Mouse (Mus musculus): ENCODE measurements around the gene Sectm1b. TPM values are rescaled to one million over a fixed set of nuclear protein-coding genes. Genes with fewer than 3 reads are reported as not detected.
"Not testable (repeated sequence)": the region's sequence is repeated elsewhere in the genome, so short reads cannot be mapped to it uniquely, and the experiment has no call there.

The Sectm1b gene
- polyA plus RNA-seq, 1 experiment from 2014 or later: not detected

DNA sequence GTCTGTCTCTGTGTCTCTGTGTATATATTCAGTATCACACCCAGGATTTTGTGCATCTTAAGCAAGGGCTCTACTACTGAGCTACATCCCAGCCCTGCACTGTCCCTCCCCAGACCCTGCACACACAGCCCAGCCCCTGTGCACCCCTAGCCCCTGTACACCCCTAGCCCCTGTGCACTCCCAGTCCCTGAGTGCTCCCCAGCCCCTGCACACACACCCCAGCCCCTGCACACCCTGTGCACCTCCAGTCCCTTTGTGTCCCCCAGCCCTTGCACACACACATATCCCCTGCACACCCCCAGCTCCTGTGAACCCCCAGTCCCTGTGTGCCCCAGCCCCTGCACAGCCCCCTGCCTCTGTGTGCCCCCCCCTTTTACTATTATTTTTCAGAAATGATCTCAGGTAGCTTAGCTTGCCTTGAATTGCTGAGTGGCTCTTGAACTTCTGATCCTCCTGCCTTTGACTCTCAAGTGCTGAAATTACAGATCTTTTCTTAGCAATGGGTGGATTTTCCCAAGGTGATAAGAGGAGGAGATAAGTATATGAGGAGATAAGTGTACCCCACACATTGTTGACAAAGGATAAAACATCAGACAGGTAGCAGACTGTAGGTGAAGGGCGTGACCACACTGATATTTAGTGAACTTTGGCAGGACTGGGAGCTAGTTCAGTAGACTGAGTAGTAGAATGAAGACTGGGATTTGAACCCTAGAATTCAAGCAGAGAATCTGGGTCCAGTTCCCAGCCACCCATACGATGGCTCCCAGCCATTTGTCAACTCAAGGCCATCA is 26.6 kb upstream of the Sectm1b start:
- H3K36me3 ChIP-seq: no peaks in the 10 kb centered on the region
- H3K4me1 ChIP-seq: peaks cover 17% of the 10 kb centered on the region; the same call in 1 of the 2 replicates
- H3K9me3 ChIP-seq: no peaks in the 10 kb centered on the region
- H3K27ac ChIP-seq: no peak overlapping the region
- 0 out of 2 replicates have a peak, but pooled peaks cover 6% of the 10 kb centered on the region for H3K27me3 ChIP-seq (ENCODE audit: insufficient read depth, poor library complexity, severe bottlenecking)
- no peak for DNase-seq (ENCODE audit: low spot score)
- 83% methylated on average over 2 of the region's 2 CpGs for WGBS
- no peak overlapping the region for H3K4me3 ChIP-seq

DNA sequence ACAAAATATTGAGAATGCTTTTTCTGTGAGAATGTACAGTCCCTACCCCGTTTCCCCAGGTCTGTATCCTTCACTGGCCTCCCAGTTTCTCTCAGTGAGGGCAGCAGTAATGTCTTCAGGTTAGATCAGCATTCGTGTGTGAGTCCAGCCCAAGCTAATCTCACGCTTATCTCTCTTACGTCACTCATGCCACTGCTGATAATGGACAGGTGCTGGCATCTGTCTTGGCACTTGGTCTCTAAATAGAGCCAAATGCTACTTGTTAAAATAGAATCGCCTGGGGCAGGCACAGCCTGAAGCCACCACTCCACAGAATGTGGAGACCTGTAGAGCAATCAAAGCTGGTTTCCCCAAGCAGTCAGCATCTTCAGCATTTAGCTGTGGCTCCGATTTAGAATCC is 25.6 kb upstream of the Sectm1b start:
- H3K27me3 ChIP-seq (ENCODE audit: insufficient read depth, poor library complexity, severe bottlenecking): 0 out of 2 replicates have a peak, but pooled peaks cover 6% of the 10 kb centered on the region
- 40% methylated on average over 6 of the region's 6 CpGs for WGBS

DNA sequence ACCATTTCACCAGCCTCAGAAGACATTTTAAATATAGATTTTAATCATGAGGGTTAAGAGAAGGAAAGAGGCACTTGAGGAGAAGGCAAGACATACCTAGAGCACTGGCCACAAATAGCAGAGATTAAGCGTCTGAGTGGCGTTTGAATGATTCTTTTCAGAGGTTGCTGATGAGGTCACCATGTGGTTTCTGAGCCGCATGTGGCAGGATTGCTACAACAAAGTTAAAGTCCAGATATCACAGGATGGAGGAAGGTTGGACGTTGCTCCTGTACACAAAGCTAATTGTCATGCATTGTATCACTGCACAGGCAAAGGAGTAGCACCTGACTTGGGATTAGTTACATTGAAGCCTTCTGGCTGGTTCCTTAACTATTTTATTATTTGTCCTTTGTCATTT is 22.9 kb upstream of the Sectm1b start:
- Histone ChIP-seq H3K4me3 (no peak overlapping the region), H3K9me3 (no peaks in the 10 kb centered on the region), H3K27me3 (ENCODE audit: insufficient read depth, poor library complexity, severe bottlenecking) (peaks cover 5% of the 10 kb centered on the region), H3K36me3 (no peaks in the 10 kb centered on the region), H3K4me1 (peaks cover 20% of the 10 kb centered on the region; the same call in 1 of the 2 replicates), H3K27ac (no peak overlapping the region)
- WGBS: 29% methylated on average over 4 of the region's 4 CpGs
- no peak for DNase-seq (ENCODE audit: low spot score)

More for the DNA sequence above, 25.6 kb upstream of the Sectm1b start:
- Histone ChIP-seq H3K36me3 (no peaks in the 10 kb centered on the region), H3K4me3 (no peak overlapping the region), H3K4me1 (peaks cover 17% of the 10 kb centered on the region; the same call in 1 of the 2 replicates), H3K27ac (no peak overlapping the region), H3K9me3 (no peaks in the 10 kb centered on the region)
- DNase-seq (ENCODE audit: low spot score): no peak

DNA sequence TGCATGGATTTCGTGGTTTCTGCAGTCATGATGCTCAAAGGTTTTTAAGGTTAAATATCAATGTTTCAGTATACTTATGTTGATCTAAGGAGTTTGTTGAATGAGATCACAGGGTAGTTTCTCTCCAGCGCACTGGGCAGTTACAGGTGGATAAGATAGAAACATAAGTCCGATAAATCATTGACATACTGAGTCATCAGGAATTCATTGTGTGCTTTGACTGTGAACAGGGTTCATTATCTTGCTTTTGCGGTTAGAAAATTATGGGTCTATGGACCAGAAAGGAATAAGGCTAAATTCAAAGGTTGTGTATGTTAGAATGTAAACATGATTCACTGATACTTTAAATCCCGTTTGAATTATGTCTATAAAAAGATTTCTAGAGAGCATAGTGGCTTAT is 21.8 kb upstream of the Sectm1b start:
- peaks cover 20% of the 10 kb centered on the region; the same call in 1 of the 2 replicates for H3K4me1 ChIP-seq
- H3K9me3 ChIP-seq: no peaks in the 10 kb centered on the region
- no peak overlapping the region for H3K4me3 ChIP-seq
- no peaks in the 10 kb centered on the region for H3K36me3 ChIP-seq
- no peak for DNase-seq (ENCODE audit: low spot score)
- H3K27me3 ChIP-seq (ENCODE audit: insufficient read depth, poor library complexity, severe bottlenecking): peaks cover 11% of the 10 kb centered on the region
- 74% methylated on average over 5 of the region's 5 CpGs for WGBS
- H3K27ac ChIP-seq: no peak overlapping the region

DNA sequence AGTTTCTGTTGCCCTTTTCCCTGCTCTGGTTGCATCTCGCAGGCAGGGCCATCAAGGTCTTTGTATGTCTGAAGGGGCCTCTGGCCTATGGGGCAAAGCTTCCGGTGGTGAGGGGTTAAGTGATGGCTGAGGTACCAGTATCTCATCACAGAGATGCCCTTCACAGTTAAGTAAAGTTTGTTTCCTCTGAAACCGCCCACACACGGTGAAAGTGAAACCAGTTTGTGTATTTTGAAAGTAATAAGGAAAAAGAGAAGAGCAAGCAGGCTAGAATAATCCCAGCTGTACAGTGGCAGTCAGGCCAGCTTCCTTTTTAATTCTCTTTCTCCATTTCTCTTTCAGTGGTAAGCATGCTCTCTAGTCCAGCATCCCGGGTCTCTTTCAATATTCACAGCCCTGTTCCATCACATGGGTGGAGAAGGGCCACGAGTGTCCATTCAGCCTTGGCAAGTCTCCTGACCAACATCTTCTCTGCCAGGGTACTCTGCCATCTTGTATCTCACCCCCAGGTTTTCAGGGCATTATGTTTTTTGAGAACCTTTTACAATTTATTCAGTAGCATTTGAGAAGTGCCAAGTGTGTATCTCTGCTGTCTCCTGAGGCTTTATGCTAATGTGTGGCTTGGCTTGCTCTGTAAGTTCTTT is 19.6 kb upstream of the Sectm1b start:
- 0 out of 2 replicates have a peak, but pooled peaks cover 9% of the 10 kb centered on the region for H3K4me1 ChIP-seq
- H3K27ac ChIP-seq: no peak overlapping the region
- DNase-seq (ENCODE audit: low spot score): no peak
- H3K36me3 ChIP-seq: no peaks in the 10 kb centered on the region
- no peaks in the 10 kb centered on the region for H3K9me3 ChIP-seq
- H3K4me3 ChIP-seq: no peak overlapping the region
- 72% methylated on average over 6 of the region's 6 CpGs for WGBS
- peaks cover 18% of the 10 kb centered on the region for H3K27me3 ChIP-seq (ENCODE audit: insufficient read depth, poor library complexity, severe bottlenecking)

DNA sequence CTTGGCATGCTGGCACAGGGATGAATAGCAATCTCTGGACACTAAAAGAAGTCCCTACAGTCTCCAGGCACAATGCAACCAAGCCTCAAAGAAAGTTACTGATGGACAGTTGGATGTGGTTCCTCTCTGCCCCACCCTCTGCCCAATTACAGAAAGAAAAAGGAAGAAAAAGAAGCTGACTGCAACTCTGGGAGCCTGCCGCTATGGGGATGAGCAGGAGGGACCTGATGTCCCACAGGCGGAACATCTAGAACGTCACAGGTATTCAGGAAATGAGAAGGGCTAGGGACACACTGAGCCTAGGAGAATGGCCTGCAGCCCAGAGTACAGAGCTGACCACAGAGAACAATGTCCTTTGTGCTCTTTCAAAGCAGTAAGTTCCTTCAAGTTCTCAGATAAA is 18.9 kb upstream of the Sectm1b start:
- no peak for DNase-seq (ENCODE audit: low spot score)
- Histone ChIP-seq H3K4me3 (no peak overlapping the region), H3K27ac (no peak overlapping the region), H3K9me3 (no peaks in the 10 kb centered on the region), H3K4me1 (0 out of 2 replicates have a peak, but pooled peaks cover 9% of the 10 kb centered on the region), H3K36me3 (no peaks in the 10 kb centered on the region), H3K27me3 (ENCODE audit: insufficient read depth, poor library complexity, severe bottlenecking) (peaks cover 18% of the 10 kb centered on the region)
- 83% methylated on average over 3 of the region's 3 CpGs for WGBS

DNA sequence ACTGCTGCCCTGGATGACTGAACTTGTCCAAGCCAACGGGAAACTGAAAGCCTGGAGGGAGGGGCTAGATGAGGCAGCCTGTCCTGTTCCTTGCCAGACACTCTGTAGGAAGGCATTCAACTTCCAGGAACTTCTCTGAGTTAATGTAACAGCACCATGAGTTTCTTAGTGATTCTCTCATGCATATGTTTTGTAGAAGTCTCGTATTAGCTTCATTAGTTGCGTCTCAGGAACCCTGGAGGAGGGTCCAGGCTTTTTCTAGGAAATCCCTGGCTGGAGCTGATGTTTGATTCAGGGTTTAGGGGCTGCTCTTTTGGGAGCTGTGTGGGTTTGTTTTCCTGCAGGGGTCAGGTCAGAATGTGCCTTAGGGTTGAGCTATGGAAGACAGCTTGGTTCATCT is 17.8 kb upstream of the Sectm1b start, which contains the start of gene Sectm1a:
Gene Sectm1a, minus strand, starts transcription at position 101 of the 400 bp plus-strand sequence.
- 70% methylated on average over 3 of the region's 3 CpGs for WGBS

DNA sequence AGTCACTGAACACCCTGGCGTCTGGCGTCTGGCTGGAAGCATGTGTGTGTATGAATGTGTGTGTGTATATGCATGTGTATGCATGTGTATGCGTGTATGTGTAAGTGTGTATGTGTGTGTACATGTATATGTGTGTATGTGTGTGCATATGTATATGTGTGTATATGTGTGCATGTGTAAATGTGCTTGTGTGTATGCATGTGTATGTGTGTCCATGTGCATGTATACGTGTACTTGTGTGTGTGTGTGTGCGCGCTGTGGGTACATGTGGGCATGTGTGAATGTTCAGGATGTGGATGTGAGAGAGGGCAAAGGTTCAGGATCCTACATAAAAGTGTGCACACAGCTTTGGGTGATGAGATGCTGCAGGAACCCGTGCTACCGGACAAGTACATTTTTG is 17.0 kb upstream of the Sectm1b start:
- 89% methylated on average over 8 of the region's 8 CpGs for WGBS
- DNase-seq (ENCODE audit: low spot score): no peak
- no peak overlapping the region for H3K4me3 ChIP-seq
- no peaks in the 10 kb centered on the region for H3K36me3 ChIP-seq
- no peaks in the 10 kb centered on the region for H3K9me3 ChIP-seq
- no peak overlapping the region for H3K27ac ChIP-seq
- peaks cover 18% of the 10 kb centered on the region for H3K27me3 ChIP-seq (ENCODE audit: insufficient read depth, poor library complexity, severe bottlenecking)
- H3K4me1 ChIP-seq: 0 out of 2 replicates have a peak, but pooled peaks cover 2% of the 10 kb centered on the region

More for the DNA sequence above, 17.8 kb upstream of the Sectm1b start, which contains the start of gene Sectm1a:
- no peak for DNase-seq (ENCODE audit: low spot score)
- Histone ChIP-seq H3K9me3 (no peaks in the 10 kb centered on the region), H3K4me1 (0 out of 2 replicates have a peak, but pooled peaks cover 6% of the 10 kb centered on the region), H3K27me3 (ENCODE audit: insufficient read depth, poor library complexity, severe bottlenecking) (peaks cover 18% of the 10 kb centered on the region), H3K36me3 (no peaks in the 10 kb centered on the region), H3K4me3 (no peak within 1 kb of the TSS), H3K27ac (no peak within 1 kb of the TSS)

DNA sequence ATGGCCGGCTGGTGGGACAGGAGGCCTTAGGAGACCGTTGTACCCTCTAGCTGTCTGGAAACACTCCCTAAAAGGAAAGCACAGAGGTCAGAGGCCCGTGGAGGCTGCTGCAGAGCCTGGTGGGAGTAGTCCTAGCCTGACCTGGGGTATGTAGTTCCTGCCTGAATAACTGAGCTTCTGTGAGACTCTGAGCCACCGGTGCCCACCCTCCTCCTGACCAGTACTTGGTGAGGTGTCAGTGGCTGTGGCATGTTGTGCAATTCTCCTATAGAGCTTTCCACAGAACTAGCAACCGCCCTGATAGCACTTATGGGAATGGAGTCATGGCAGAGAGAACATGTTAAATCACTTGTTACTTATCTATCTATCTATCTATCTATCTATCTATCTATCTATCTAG is 12.3 kb upstream of the Sectm1b start:
- 75% methylated on average over 5 of the region's 5 CpGs for WGBS

DNA sequence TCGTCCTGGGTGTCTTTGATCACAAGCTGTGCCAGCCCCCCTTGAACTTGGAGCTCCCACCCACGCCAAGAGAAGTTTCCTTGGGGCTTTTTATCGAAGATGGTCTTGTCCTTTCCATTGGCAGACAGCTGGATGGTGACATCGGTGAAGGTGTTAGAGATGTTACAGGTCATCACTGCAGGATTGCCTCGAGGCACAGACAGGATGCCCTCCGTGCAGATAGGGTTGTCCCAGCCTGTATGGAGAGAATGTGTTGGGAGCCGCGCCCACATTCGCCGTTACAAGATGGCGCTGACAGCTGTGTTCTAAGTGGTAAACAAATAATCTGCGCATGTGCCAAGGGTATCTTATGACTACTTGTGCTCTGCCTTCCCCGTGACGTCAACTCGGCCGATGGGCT is 6.3 kb upstream of the Sectm1b start:
- H3K9me3 ChIP-seq; H3K4me3 ChIP-seq; H3K27me3 ChIP-seq (ENCODE audit: insufficient read depth, poor library complexity, severe bottlenecking); H3K4me1 ChIP-seq; H3K27ac ChIP-seq; H3K36me3 ChIP-seq; DNase-seq (ENCODE audit: low spot score): not testable (repeated sequence)
- 89% methylated on average over 12 of the region's 16 CpGs for WGBS

More for the DNA sequence above, 12.3 kb upstream of the Sectm1b start:
- DNase-seq (ENCODE audit: low spot score): no peak
- Histone ChIP-seq H3K4me3 (no peak overlapping the region), H3K27me3 (ENCODE audit: insufficient read depth, poor library complexity, severe bottlenecking) (peaks cover 8% of the 10 kb centered on the region; the same call in 1 of the 2 replicates), H3K9me3 (no peaks in the 10 kb centered on the region), H3K36me3 (no peaks in the 10 kb centered on the region), H3K4me1 (no peaks in the 10 kb centered on the region), H3K27ac (no peak overlapping the region)

DNA sequence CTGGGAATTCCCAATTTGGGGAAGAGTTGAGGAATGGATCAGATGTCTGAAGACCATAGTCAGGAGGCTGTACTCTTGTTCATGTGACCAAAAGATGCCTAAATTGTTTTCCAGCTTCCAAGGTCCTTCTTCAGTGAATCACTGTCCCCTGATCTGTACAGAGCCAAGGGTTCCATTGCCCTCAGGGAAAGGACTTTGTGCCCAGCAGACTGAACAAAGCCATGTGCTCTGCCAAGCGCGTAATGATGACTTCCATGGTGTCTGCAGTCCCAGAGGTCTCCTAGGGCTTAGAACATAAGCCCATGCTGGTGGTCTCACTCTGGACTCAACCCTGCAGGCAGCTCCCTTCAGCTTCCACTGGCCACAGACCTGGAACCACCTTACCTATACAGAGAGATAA is 4.5 kb upstream of the Sectm1b start:
- 94% methylated on average over 2 of the region's 2 CpGs for WGBS
- peaks cover 10% of the 10 kb centered on the region; the same call in 1 of the 2 replicates for H3K27me3 ChIP-seq (ENCODE audit: insufficient read depth, poor library complexity, severe bottlenecking)
- no peak overlapping the region for H3K4me3 ChIP-seq
- DNase-seq (ENCODE audit: low spot score): no peak
- no peaks in the 10 kb centered on the region for H3K36me3 ChIP-seq
- H3K9me3 ChIP-seq: no peaks in the 10 kb centered on the region
- H3K27ac ChIP-seq: no peak overlapping the region
- H3K4me1 ChIP-seq: no peaks in the 10 kb centered on the region

DNA sequence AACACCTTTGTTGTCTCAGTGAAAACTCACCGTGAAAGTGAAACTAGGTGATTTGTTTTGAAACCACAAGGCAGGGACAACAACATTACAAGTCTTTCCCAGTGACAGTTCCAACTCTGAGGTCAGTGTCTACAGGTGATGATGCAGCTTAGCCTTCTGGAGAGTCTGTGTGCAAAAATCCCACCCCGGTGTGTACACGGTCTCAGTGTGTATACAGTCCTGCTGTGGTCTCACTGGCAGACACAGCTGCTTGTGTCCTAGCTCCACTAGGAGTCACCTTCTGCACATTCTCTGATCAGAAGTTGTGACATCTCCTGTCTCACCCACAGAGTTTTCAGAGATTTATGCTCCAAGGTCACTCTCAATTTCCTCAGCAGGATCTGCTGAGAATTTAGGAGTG is 828 bp upstream of the Sectm1b start:
- H3K4me3 ChIP-seq: no peak overlapping the region
- peaks cover 16% of the 10 kb centered on the region; the same call in 1 of the 2 replicates for H3K27me3 ChIP-seq (ENCODE audit: insufficient read depth, poor library complexity, severe bottlenecking)
- H3K27ac ChIP-seq: no peak overlapping the region
- DNase-seq (ENCODE audit: low spot score): no peak
- 83% methylated on average over 3 of the region's 3 CpGs for WGBS
- H3K36me3 ChIP-seq: no peaks in the 10 kb centered on the region
- H3K4me1 ChIP-seq: no peaks in the 10 kb centered on the region
- H3K9me3 ChIP-seq: no peaks in the 10 kb centered on the region

DNA sequence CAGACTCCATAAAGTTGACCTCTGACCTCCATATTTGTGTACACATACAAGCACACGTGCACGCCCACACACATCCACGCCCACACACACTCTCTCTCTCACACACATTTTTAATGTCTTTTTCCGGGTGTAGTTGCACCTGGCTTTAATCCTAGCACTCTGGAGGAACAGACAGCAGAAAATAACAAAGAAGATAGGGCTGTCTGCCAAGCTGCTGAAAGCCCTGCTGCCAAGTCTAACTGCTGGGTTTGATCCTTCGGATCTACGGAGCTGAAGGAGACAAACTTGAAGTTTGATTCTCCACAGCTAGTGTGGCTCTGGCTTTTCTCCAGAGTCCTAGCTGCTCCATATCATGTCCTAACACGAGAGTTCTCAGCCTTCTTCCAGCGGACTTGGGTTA is 1.8 kb downstream of the Sectm1b start:
- no peak overlapping the region for H3K4me3 ChIP-seq
- no peak overlapping the region for H3K27ac ChIP-seq
- WGBS: 78% methylated on average over 8 of the region's 8 CpGs
- no peak for DNase-seq (ENCODE audit: low spot score)
- H3K4me1 ChIP-seq: peaks cover 3% of the 10 kb centered on the region; the same call in 1 of the 2 replicates
- no peaks in the 10 kb centered on the region for H3K9me3 ChIP-seq
- H3K27me3 ChIP-seq (ENCODE audit: insufficient read depth, poor library complexity, severe bottlenecking): peaks cover 15% of the 10 kb centered on the region; the same call in 1 of the 2 replicates
- no peaks in the 10 kb centered on the region for H3K36me3 ChIP-seq

All from heart, embryonic 10.5 days (tissue).